Mouse (Mus musculus) MEL (cell line): Measurements from ENCODE around the gene Ankrd45. TPM values are rescaled to one million over a fixed set of nuclear protein-coding genes. Genes with fewer than 3 reads are reported as not detected.

Experiments used
- DNase-seq: peaks from one replicate; pipeline ENCODE4 v3.0.0; 2011; ENCODE audit warnings: low read depth, low spot score
- H3K27ac ChIP-seq: 2 replicates; pipeline ENCODE4 v1.5.1; 2012; ENCODE audit warnings: low read depth, mild to moderate bottlenecking, control low read depth, low read length, moderate library complexity; ENCODE audit not compliant: control insufficient read depth
- H3K27me3 ChIP-seq, 2 experiments: fragments of 150-350 bp in 1 of 2; sonication (generic) in 1 of 2; 2 replicates each; pipeline ENCODE4 v1.6.1; 2012; ENCODE audit warnings: low read length in 2 of 2, mild to moderate bottlenecking in 2 of 2, improper control_type of control experiment in 1 of 2, moderate library complexity in 1 of 2; ENCODE audit not compliant: insufficient read depth in 2 of 2, control insufficient read depth in 1 of 2
- H3K36me3 ChIP-seq, 2 experiments: 2 replicates each; pipeline ENCODE4 v1.6.1; 2012 to 2014; ENCODE audit warnings: low read length in 2 of 2, improper control_type of control experiment in 1 of 2, inconsistent platforms in 1 of 2, mild to moderate bottlenecking in 1 of 2; ENCODE audit not compliant: insufficient read depth in 2 of 2, control insufficient read depth in 1 of 2
- H3K4me1 ChIP-seq, 2 experiments: fragments of 150-350 bp in 1 of 2; sonication (generic) in 1 of 2; 2 replicates each; pipeline ENCODE4 v1.6.1; 2012; ENCODE audit warnings: low read length in 2 of 2, improper control_type of control experiment in 1 of 2, mild to moderate bottlenecking in 1 of 2; ENCODE audit not compliant: insufficient read depth in 2 of 2, control insufficient read depth in 1 of 2
- H3K4me3 ChIP-seq, 2 experiments: fragments of 150-350 bp in 1 of 2; sonication (generic) in 1 of 2; 2 replicates each; pipeline ENCODE4 v1.5.1; 2012; ENCODE audit warnings: low read depth in 2 of 2, low read length in 2 of 2, mild to moderate bottlenecking in 2 of 2, moderate library complexity in 2 of 2, control low read depth in 1 of 2, improper control_type of control experiment in 1 of 2; ENCODE audit not compliant: control insufficient read depth in 1 of 2, insufficient read depth in 1 of 2
- H3K79me2 ChIP-seq: 2 replicates; pipeline ENCODE4 v1.6.1; 2012; ENCODE audit warnings: mild to moderate bottlenecking, low read length, moderate library complexity; ENCODE audit not compliant: control insufficient read depth, poor library complexity, insufficient read depth
- H3K9ac ChIP-seq: 2 replicates; pipeline ENCODE4 v1.6.1; 2012; ENCODE audit warnings: low read depth, mild to moderate bottlenecking, control low read depth, low read length, moderate library complexity; ENCODE audit not compliant: control insufficient read depth, poor library complexity, severe bottlenecking
- H3K9me3 ChIP-seq: fragments of 150-350 bp; sonication (generic); replicated peaks from 2 replicates; pipeline ENCODE4 v1.6.1; 2012; ENCODE audit warnings: mild to moderate bottlenecking, low read length, improper control_type of control experiment, moderate library complexity; ENCODE audit not compliant: insufficient read depth
- BHLHE40 ChIP-seq: IDR thresholded peaks from 2 replicates; pipeline ENCODE4 v1.6.1; 2012; ENCODE audit warnings: low read depth, mild to moderate bottlenecking, inconsistent platforms, low read length, improper control_type of control experiment, borderline replicate concordance
- CHD1 ChIP-seq: IDR thresholded peaks from 2 replicates; pipeline ENCODE4 v1.6.1; 2012; ENCODE audit warnings: low read depth, mild to moderate bottlenecking, inconsistent platforms, low read length, improper control_type of control experiment
- CTCF ChIP-seq, 3 experiments: IDR thresholded peaks in 2 of 3; conservative IDR thresholded peaks in 1 of 3; 2 replicates each; pipeline ENCODE4 v1.5.1; 2011 to 2012; ENCODE audit warnings: low read length in 3 of 3, low read depth in 2 of 3, mild to moderate bottlenecking in 2 of 3, improper control_type of control experiment in 1 of 3, inconsistent platforms in 1 of 3, mixed read lengths in 1 of 3, moderate library complexity in 1 of 3; ENCODE audit not compliant: control insufficient read depth in 1 of 3, insufficient read depth in 1 of 3, poor library complexity in 1 of 3, severe bottlenecking in 1 of 3
- E2F4 ChIP-seq: IDR thresholded peaks from 2 replicates; pipeline ENCODE4 v1.6.1; 2011; ENCODE audit warnings: low read depth, low read length, improper control_type of control experiment, borderline replicate concordance
- ELF1 ChIP-seq: IDR thresholded peaks from 2 replicates; pipeline ENCODE4 v1.6.1; 2014; ENCODE audit warnings: low read depth, mild to moderate bottlenecking, inconsistent platforms, low read length, improper control_type of control experiment, moderate library complexity
- EP300 ChIP-seq, 2 experiments: IDR thresholded peaks; 2 replicates each; pipeline ENCODE4 v1.6.1; 2011; ENCODE audit warnings: improper control_type of control experiment in 2 of 2, low read length in 2 of 2, low read depth in 1 of 2, mild to moderate bottlenecking in 1 of 2
- ETS1 ChIP-seq: IDR thresholded peaks from 2 replicates; pipeline ENCODE4 v1.6.1; 2012; ENCODE audit warnings: low read depth, mild to moderate bottlenecking, inconsistent platforms, low read length, improper control_type of control experiment, moderate library complexity
- GABPA ChIP-seq: IDR thresholded peaks from 2 replicates; pipeline ENCODE4 v1.6.1; 2012; ENCODE audit warnings: low read depth, mild to moderate bottlenecking, inconsistent platforms, low read length, improper control_type of control experiment, moderate library complexity
- HCFC1 ChIP-seq: IDR thresholded peaks from 2 replicates; pipeline ENCODE4 v1.6.1; 2012; ENCODE audit warnings: low read depth, mild to moderate bottlenecking, inconsistent platforms, low read length, improper control_type of control experiment, moderate library complexity
- MAFK ChIP-seq: IDR thresholded peaks from 2 replicates; pipeline ENCODE4 v1.6.1; 2011; ENCODE audit warnings: low read depth, mild to moderate bottlenecking, low read length, improper control_type of control experiment, borderline replicate concordance
- MAX ChIP-seq: IDR thresholded peaks from 2 replicates; pipeline ENCODE4 v1.6.1; 2011; ENCODE audit warnings: low read length, improper control_type of control experiment
- MAZ ChIP-seq: IDR thresholded peaks from 2 replicates; pipeline ENCODE4 v1.6.1; 2012; ENCODE audit warnings: low read depth, mild to moderate bottlenecking, inconsistent platforms, low read length, improper control_type of control experiment
- MEF2A ChIP-seq: IDR thresholded peaks from 2 replicates; pipeline ENCODE4 v1.6.1; 2014; ENCODE audit warnings: low read depth, mild to moderate bottlenecking, inconsistent platforms, low read length, improper control_type of control experiment; ENCODE audit not compliant: poor library complexity, insufficient replicate concordance, severe bottlenecking; ENCODE audit errors: extremely low read depth
- MXI1 ChIP-seq: IDR thresholded peaks from 2 replicates; pipeline ENCODE4 v1.6.1; 2011; ENCODE audit warnings: mild to moderate bottlenecking, low read depth, low read length, improper control_type of control experiment
- MYB ChIP-seq: IDR thresholded peaks from 2 replicates; pipeline ENCODE4 v1.6.1; 2011; ENCODE audit warnings: mild to moderate bottlenecking, low read depth, low read length, improper control_type of control experiment
- MYC ChIP-seq: IDR thresholded peaks from 2 replicates; pipeline ENCODE4 v1.6.1; 2011; ENCODE audit warnings: low read depth, mild to moderate bottlenecking, low read length, improper control_type of control experiment, moderate library complexity
- NELFE ChIP-seq: IDR thresholded peaks from 2 replicates; pipeline ENCODE4 v1.6.1; 2011; ENCODE audit warnings: low read depth, low read length, improper control_type of control experiment
- NRF1 ChIP-seq: IDR thresholded peaks from 2 replicates; pipeline ENCODE4 v1.6.1; 2014; ENCODE audit warnings: low read depth, mild to moderate bottlenecking, inconsistent platforms, low read length, improper control_type of control experiment, moderate library complexity; ENCODE audit not compliant: poor library complexity, insufficient read depth, severe bottlenecking
- POLR2AphosphoS2 ChIP-seq: IDR thresholded peaks from 2 replicates; pipeline ENCODE4 v1.6.1; 2011; ENCODE audit warnings: low read length, improper control_type of control experiment
- POLR2AphosphoS5 ChIP-seq: IDR thresholded peaks from 2 replicates; pipeline ENCODE4 v1.6.1; 2012; ENCODE audit warnings: low read depth, borderline replicate concordance, mild to moderate bottlenecking, inconsistent platforms, low read length, moderate library complexity, mixed read lengths
- RAD21 ChIP-seq: IDR thresholded peaks from 2 replicates; pipeline ENCODE4 v1.6.1; 2011; ENCODE audit warnings: mild to moderate bottlenecking, low read depth, low read length, improper control_type of control experiment
- RCOR1 ChIP-seq: IDR thresholded peaks from 2 replicates; pipeline ENCODE4 v1.6.1; 2012; ENCODE audit warnings: low read depth, mild to moderate bottlenecking, inconsistent platforms, low read length, improper control_type of control experiment
- SMC3 ChIP-seq: IDR thresholded peaks from 2 replicates; pipeline ENCODE4 v1.6.1; 2011; ENCODE audit warnings: low read depth, low read length, improper control_type of control experiment
- TAL1 ChIP-seq: IDR thresholded peaks from 2 replicates; pipeline ENCODE4 v1.6.1; 2012; ENCODE audit warnings: mild to moderate bottlenecking, inconsistent platforms, low read length, moderate library complexity, mixed read lengths
- USF1 ChIP-seq: IDR thresholded peaks from 2 replicates; pipeline ENCODE4 v1.6.1; 2014; ENCODE audit warnings: low read depth, mild to moderate bottlenecking, inconsistent platforms, low read length, improper control_type of control experiment, moderate library complexity
- ZC3H11A ChIP-seq: IDR thresholded peaks from 2 replicates; pipeline ENCODE4 v1.6.1; 2012; ENCODE audit warnings: low read depth, mild to moderate bottlenecking, inconsistent platforms, low read length, improper control_type of control experiment
- ZKSCAN1 ChIP-seq: IDR thresholded peaks from 2 replicates; pipeline ENCODE4 v1.6.1; 2012; ENCODE audit warnings: low read depth, mild to moderate bottlenecking, inconsistent platforms, low read length, improper control_type of control experiment, moderate library complexity
- polyA plus RNA-seq, 2 experiments: library from polyadenylated mRNA; stranded (reverse) in 1 of 2; unstranded in 1 of 2; fragments of >175 nt in 1 of 2; fragments of >200 nt in 1 of 2; gene quantifications; 2 replicates each; pipeline versions ENCODE4 v1.2.1 to v1.2.4; 2012; ENCODE audit warnings: low replicate concordance in 2 of 2, low read depth in 1 of 2; ENCODE audit not compliant: insufficient read length in 2 of 2, insufficient read depth in 1 of 2, missing spikeins in 1 of 2
- total RNA-seq: library from RNA; depleted of rRNA; stranded (reverse); fragments of 300-350 nt; gene quantifications from 2 replicates; pipeline ENCODE4 v1.2.3, GENCODE M21; 2012

Ankrd45 gene
- total and polyA plus RNA-seq, 3 experiments: not detected

DNA sequence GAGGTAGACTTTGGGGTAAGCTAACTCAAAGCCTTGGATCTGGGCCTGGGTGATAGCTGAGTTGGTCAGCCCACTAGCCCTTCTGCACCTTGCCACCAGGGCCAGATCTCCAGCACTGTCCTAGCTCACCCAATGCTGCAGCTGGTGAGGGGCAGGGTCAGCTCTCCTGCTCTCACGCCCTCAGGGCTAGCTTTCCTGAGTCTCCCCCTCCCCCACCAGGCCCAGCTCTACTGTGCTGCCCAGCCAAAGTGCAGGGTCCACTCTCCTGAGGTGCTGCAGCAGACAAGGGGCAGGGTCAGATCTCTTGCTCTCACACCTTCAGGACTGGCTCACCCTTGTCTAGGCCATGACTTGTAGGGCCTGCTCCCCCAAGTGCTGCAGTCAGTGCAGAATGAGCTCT is 16.0 kb upstream of the Ankrd45 start:
- Histone ChIP-seq H3K36me3 (peaks cover 0 to 11% of the 10 kb centered on the region in 2 experiments; a peak in 2 of 4 replicates), H3K27ac (no peak overlapping the region), H3K9ac (no peak overlapping the region), H3K4me3 (no peak overlapping the region), H3K79me2 (peaks cover 5% of the 10 kb centered on the region), H3K9me3 (no peaks in the 10 kb centered on the region), H3K27me3 (no peaks in the 10 kb centered on the region), H3K4me1 (peaks cover 0 to 3% of the 10 kb centered on the region in 2 experiments; a peak in 1 of 4 replicates)
- no peak for DNase-seq
- TF ChIP-seq TAL1 (no peak), CHD1 (no peak)

- peaks cover 5% of the 10 kb centered on the region for H3K79me2 ChIP-seq
- H3K9me3 ChIP-seq: no peaks in the 10 kb centered on the region
- peak; percentile 98 for DNase-seq
- H3K27me3 ChIP-seq: no peaks in the 10 kb centered on the region
- peak within 1 kb of the TSS; percentile 79 for H3K9ac ChIP-seq
- peaks cover 0 to 3% of the 10 kb centered on the region in 2 experiments; a peak in 1 of 4 replicates for H3K4me1 ChIP-seq
- H3K27ac ChIP-seq: peak within 1 kb of the TSS; percentile 61
- peak within 1 kb of the TSS; percentile 74 to 81 for H3K4me3 ChIP-seq
- peaks cover 0 to 8% of the 10 kb centered on the region in 2 experiments; a peak in 2 of 4 replicates for H3K36me3 ChIP-seq
- TF ChIP-seq ZC3H11A (no peak), MEF2A (no peak), CTCF (IDR thresholded peaks at IDR 0.05 in 2 of 3, conservative IDR thresholded peaks at IDR 0.05 in 1 of 3; ENCODE audit: control insufficient read depth in 1 of 3, insufficient read depth in 1 of 3, low read depth in 2 of 3, low read length in 3 of 3, poor library complexity in 1 of 3, severe bottlenecking in 1 of 3) (0 out of 6 replicates have a peak, but pooled peaks of 1 of the 3 experiments have one; percentile 2), HCFC1 (peak; percentile 98), ELF1 (peak; percentile 96), GABPA (no peak), BHLHE40 (0 out of 2 replicates have a peak, but pooled peaks have one; percentile 51), MAZ (peak; percentile 88; the same call in 1 of the 2 replicates), TAL1 (no peak), RCOR1 (peak; percentile 75; the same call in 1 of the 2 replicates), CHD1 (no peak), SMC3 (no peak), POLR2AphosphoS2 (peak; percentile 84), POLR2AphosphoS5 (no peak), ZKSCAN1 (no peak), ETS1 (peak; percentile 60; the same call in 1 of the 2 replicates), MYC (peak; percentile 88), NRF1 (peak; percentile 28; the same call in 1 of the 2 replicates), NELFE (peak; percentile 89), MYB (no peak), USF1 (peak; percentile 60; the same call in 1 of the 2 replicates), EP300 (IDR thresholded peaks at IDR 0.05; ENCODE audit: low read depth in 1 of 2, low read length in 2 of 2) (peak in 1 of 2 experiments; percentile 42; a peak in 1 of 4 replicates), MXI1 (peak; percentile 85), MAX (peak; percentile 87), RAD21 (no peak), E2F4 (no peak), MAFK (no peak)
These were observed 11.5 kb upstream of the Ankrd45 start, which contains the start of gene Klhl20 for GRCm38 (mm10) chr1:161130726-161131664. Gene Klhl20, minus strand, starts transcription at chr1:161131511.
